Mouse (Mus musculus): ENCODE data around the gene Adgrd1. TPM values are rescaled to one million over a fixed set of nuclear protein-coding genes. Genes with fewer than 3 reads are reported as not detected.

The Adgrd1 gene
- total and polyA plus RNA-seq, 3 experiments: 0.27 to 0.56 TPM; not detected in 1

DNA sequence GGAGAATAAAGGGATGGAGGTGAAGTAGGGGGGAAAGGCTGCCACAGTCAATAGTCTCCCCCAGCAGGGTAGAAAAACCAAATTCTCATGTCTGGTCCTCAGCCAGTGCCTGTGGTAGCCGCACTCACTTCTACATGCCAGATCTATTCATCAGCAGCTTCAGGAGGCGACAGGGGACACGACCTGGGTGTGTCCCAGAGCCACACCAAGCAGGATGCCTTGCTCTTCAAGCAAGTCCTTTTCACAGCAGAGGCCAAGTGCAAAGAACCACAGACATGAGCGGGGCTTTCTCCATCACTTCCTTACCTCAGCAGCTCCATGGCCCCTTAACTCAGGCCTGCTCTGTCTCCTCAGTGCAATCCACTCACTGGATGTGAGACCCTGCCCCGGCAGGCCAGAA, 147.8 kb downstream of the Adgrd1 start:
- Histone ChIP-seq H3K4me1 (ENCODE audit: control insufficient read depth in 1 of 2, insufficient read depth in 2 of 2, low read length in 2 of 2) (no peaks in the 10 kb centered on the region), H3K4me3 (ENCODE audit: control insufficient read depth in 1 of 2, insufficient read depth in 1 of 2, low read depth in 2 of 2, low read length in 2 of 2) (no peak overlapping the region), H3K27me3 (ENCODE audit: control insufficient read depth in 1 of 2, insufficient read depth in 2 of 2, low read length in 2 of 2) (no peaks in the 10 kb centered on the region), H3K79me2 (ENCODE audit: control insufficient read depth, insufficient read depth, low read length, poor library complexity) (no peaks in the 10 kb centered on the region), H3K9ac (ENCODE audit: control insufficient read depth, low read depth, low read length, poor library complexity, severe bottlenecking) (no peak overlapping the region), H3K27ac (ENCODE audit: control insufficient read depth, low read depth, low read length) (no peak overlapping the region), H3K9me3 (replicated peaks; ENCODE audit: insufficient read depth, low read length) (no peaks in the 10 kb centered on the region), H3K36me3 (ENCODE audit: control insufficient read depth in 1 of 2, insufficient read depth in 2 of 2, low read length in 2 of 2) (no peaks in the 10 kb centered on the region)
- DNase-seq (ENCODE audit: low read depth, low spot score): no peak
- TF ChIP-seq RAD21 (IDR thresholded peaks at IDR 0.05; ENCODE audit: low read depth, low read length): no peak
- no peak for TF ChIP-seq CHD1 (IDR thresholded peaks at IDR 0.05; ENCODE audit: low read depth, low read length)
- TF ChIP-seq MYC (IDR thresholded peaks at IDR 0.05; ENCODE audit: low read depth, low read length): no peak

GRCm38 (mm10) chr5:129249080-129249479, 152.5 kb downstream of the Adgrd1 start:
- Histone ChIP-seq H3K27ac (ENCODE audit: control insufficient read depth, low read depth, low read length) (no peak overlapping the region), H3K9me3 (replicated peaks; ENCODE audit: insufficient read depth, low read length) (no peaks in the 10 kb centered on the region), H3K27me3 (ENCODE audit: control insufficient read depth in 1 of 2, insufficient read depth in 2 of 2, low read length in 2 of 2) (no peaks in the 10 kb centered on the region), H3K9ac (ENCODE audit: control insufficient read depth, low read depth, low read length, poor library complexity, severe bottlenecking) (no peak overlapping the region), H3K4me1 (ENCODE audit: control insufficient read depth in 1 of 2, insufficient read depth in 2 of 2, low read length in 2 of 2) (no peaks in the 10 kb centered on the region), H3K36me3 (ENCODE audit: control insufficient read depth in 1 of 2, insufficient read depth in 2 of 2, low read length in 2 of 2) (no peaks in the 10 kb centered on the region), H3K79me2 (ENCODE audit: control insufficient read depth, insufficient read depth, low read length, poor library complexity) (no peaks in the 10 kb centered on the region), H3K4me3 (ENCODE audit: control insufficient read depth in 1 of 2, insufficient read depth in 1 of 2, low read depth in 2 of 2, low read length in 2 of 2) (no peak overlapping the region)
- TF ChIP-seq GABPA (IDR thresholded peaks at IDR 0.05; ENCODE audit: low read depth, low read length) (no peak), EP300 (IDR thresholded peaks at IDR 0.05; ENCODE audit: low read depth in 1 of 2, low read length in 2 of 2) (no peak)
- DNase-seq (ENCODE audit: low read depth, low spot score): no peak

Other genes with a start within 250 kb of the Adgrd1 start
- gene Rimbp2, start 143.3 kb upstream of the Adgrd1 start, total RNA-seq (2012; rRNA removed): not detected in 2 replicates
- gene Rimbp2, start 143.3 kb upstream of the Adgrd1 start, polyA plus RNA-seq (2012; ENCODE audit: insufficient read depth in 1 of 2, insufficient read length in 2 of 2, low read depth in 1 of 2, low replicate concordance in 2 of 2, missing spikeins in 1 of 2): not detected
- 69.0 and 84.8 TPM in 2 replicates for gene Stx2, start 88.2 kb upstream of the Adgrd1 start, total RNA-seq (2012; rRNA removed)
- 10 to 100 TPM in 1 of 2 experiments, not detected in 1; 97.1 TPM for gene Stx2, start 88.2 kb upstream of the Adgrd1 start, polyA plus RNA-seq (2012; ENCODE audit: insufficient read depth in 1 of 2, insufficient read length in 2 of 2, low read depth in 1 of 2, low replicate concordance in 2 of 2, missing spikeins in 1 of 2)
- 950 and 1,019 TPM in 2 replicates for gene Ran, start 76.7 kb upstream of the Adgrd1 start, total RNA-seq (2012; rRNA removed)
- 1,000 to 10,000 TPM in 1 of 2 experiments, 10 to 100 TPM in 1; 91.6 to 2,479 TPM for gene Ran, start 76.7 kb upstream of the Adgrd1 start, polyA plus RNA-seq (2012; ENCODE audit: insufficient read depth in 1 of 2, insufficient read length in 2 of 2, low read depth in 1 of 2, low replicate concordance in 2 of 2, missing spikeins in 1 of 2)

Measured in MEL (cell line).